ENCODE assay signal across 8 mouse cellular contexts in genomic region chr5:29196264-29196658, GRCm38 (mm10). TPM values are rescaled to one million over a fixed set of nuclear protein-coding genes. Genes with fewer than 3 reads are reported as not detected.
A peak's percentile ranks its signal among the peaks of the same experiment; 100 is the strongest.
DNase-seq lines count a peak whose midpoint lies in the region; ATAC-seq lines count a peak whose summit lies in the region.

No protein-coding gene starts in this region.

- peak overlapping the region; percentile 65 for H3K4me3 ChIP-seq in kidney, embryonic 16.5 days (ENCODE audit: low read length)
- peak overlapping the region; percentile 60 for H3K4me3 ChIP-seq in embryonic facial prominence, embryonic 13.5 days
- H3K4me3 ChIP-seq in hindbrain, embryonic 15.5 days, result peak overlapping the region; percentile 71
- peak overlapping the region; percentile 44 for H3K4me3 ChIP-seq in midbrain, embryonic 16.5 days (ENCODE audit: low read depth, low read length)

- H3K4me2 ChIP-seq in kidney, embryonic 16.5 days (replicated peaks; ENCODE audit: low read depth, low read length), result peak overlapping the region; percentile 51
- H3K4me2 ChIP-seq in embryonic facial prominence, embryonic 13.5 days, result peak overlapping the region; percentile 73
- H3K4me2 ChIP-seq in hindbrain, embryonic 15.5 days, result peak overlapping the region; percentile 62
- H3K4me2 ChIP-seq in midbrain, embryonic 16.5 days (ENCODE audit: low read length), result peak overlapping the region; percentile 69

- no peaks in the 10 kb centered on the region for H3K9me3 ChIP-seq in kidney, embryonic 16.5 days (ENCODE audit: low read length)
- no peaks in the 10 kb centered on the region for H3K9me3 ChIP-seq in embryonic facial prominence, embryonic 13.5 days
- no peaks in the 10 kb centered on the region for H3K9me3 ChIP-seq in hindbrain, embryonic 15.5 days
- H3K9me3 ChIP-seq in midbrain, embryonic 16.5 days (replicated peaks; ENCODE audit: control insufficient read depth, low read length, poor library complexity, severe bottlenecking), result no peaks in the 10 kb centered on the region

- peak overlapping the region; percentile 67 for H3K9ac ChIP-seq in kidney, embryonic 16.5 days (replicated peaks; ENCODE audit: low read length)
- peak overlapping the region; percentile 85 for H3K9ac ChIP-seq in embryonic facial prominence, embryonic 13.5 days
- peak overlapping the region; percentile 45 for H3K9ac ChIP-seq in hindbrain, embryonic 15.5 days
- peak overlapping the region; percentile 67 for H3K9ac ChIP-seq in midbrain, embryonic 16.5 days (ENCODE audit: low read depth, low read length)

- H3K27me3 ChIP-seq in kidney, embryonic 16.5 days (ENCODE audit: insufficient read depth, low read length), result no peaks in the 10 kb centered on the region
- H3K27me3 ChIP-seq in embryonic facial prominence, embryonic 13.5 days, result no peaks in the 10 kb centered on the region
- no peaks in the 10 kb centered on the region for H3K27me3 ChIP-seq in hindbrain, embryonic 15.5 days
- no peaks in the 10 kb centered on the region for H3K27me3 ChIP-seq in midbrain, embryonic 16.5 days (ENCODE audit: control insufficient read depth, insufficient read depth, low read depth, low read length)

- intact Hi-C loops in left cerebral cortex, postnatal 4 days (cut with DNase I), result loop anchor here (10.0 kb wide), 1 partner anchor 731 kb away; the partner anchor contains the start of gene Shh

- WGBS in kidney, embryonic 16.5 days, result 9% methylated on average over 12 of the region's 12 CpGs
- 8% methylated on average over 12 of the region's 12 CpGs for WGBS in embryonic facial prominence, embryonic 13.5 days
- 9% methylated on average over 12 of the region's 12 CpGs for WGBS in hindbrain, embryonic 15.5 days
- 6% methylated on average over 12 of the region's 12 CpGs for WGBS in midbrain, embryonic 16.5 days

- no peaks in the 10 kb centered on the region for H3K4me1 ChIP-seq in kidney, embryonic 16.5 days (ENCODE audit: insufficient read depth, low read length)
- 0 out of 2 replicates have a peak, but pooled peaks cover 10% of the 10 kb centered on the region for H3K4me1 ChIP-seq in embryonic facial prominence, embryonic 13.5 days
- H3K4me1 ChIP-seq in hindbrain, embryonic 15.5 days (replicated peaks), result peaks cover 14% of the 10 kb centered on the region
- peaks cover 6% of the 10 kb centered on the region for H3K4me1 ChIP-seq in midbrain, embryonic 16.5 days (ENCODE audit: control insufficient read depth, insufficient read depth, low read length)

- 0 out of 2 replicates have a peak, but pooled peaks have one; percentile 1 for ATAC-seq in kidney, embryonic 16.5 days (ENCODE audit: low FRiP score, low TSS enrichment)
- no peak for ATAC-seq in embryonic facial prominence, embryonic 13.5 days (ENCODE audit: insufficient number of reproducible peaks, insufficient read depth, low FRiP score, low TSS enrichment, low read depth)
- ATAC-seq in hindbrain, embryonic 15.5 days (ENCODE audit: low FRiP score, low read depth), result peak; percentile 59
- peak; percentile 65 for ATAC-seq in midbrain, embryonic 16.5 days
- ATAC-seq in CD4-positive, CD25-positive, alpha-beta regulatory T cell, adult 4 months, result no peak

- H3K27ac ChIP-seq in kidney, embryonic 16.5 days (ENCODE audit: low read length), result no peak overlapping the region
- H3K27ac ChIP-seq in embryonic facial prominence, embryonic 13.5 days, result 0 out of 2 replicates have a peak overlapping the region, but pooled peaks have one; percentile 36
- peak overlapping the region; percentile 76 for H3K27ac ChIP-seq in hindbrain, embryonic 15.5 days (replicated peaks)
- peak overlapping the region; percentile 69 for H3K27ac ChIP-seq in midbrain, embryonic 16.5 days (ENCODE audit: low read length)

- no peaks in the 10 kb centered on the region for H3K36me3 ChIP-seq in kidney, embryonic 16.5 days (ENCODE audit: insufficient read depth, low read length)
- H3K36me3 ChIP-seq in embryonic facial prominence, embryonic 13.5 days, result no peaks in the 10 kb centered on the region
- no peaks in the 10 kb centered on the region for H3K36me3 ChIP-seq in hindbrain, embryonic 15.5 days
- H3K36me3 ChIP-seq in midbrain, embryonic 16.5 days (ENCODE audit: control insufficient read depth, insufficient read depth, low read length), result no peaks in the 10 kb centered on the region

- DNase-seq in kidney, adult 11 months, result no peak
- DNase-seq in left cerebral cortex, postnatal 4 days, result no peak
- DNase-seq in testis, postnatal 14 days (ENCODE audit: low spot score), result no peak

RNA-seq across cellular contexts. Expression of gene Rnf32, which starts 0.5 kb away (rescaled TPM):
- polyA plus RNA-seq in kidney, embryonic 16.5 days (2015; fragmentation: Nextera tagmentation; extraction: Ambion mirVana), result 1.8 and 2.8 TPM in 2 replicates
- polyA plus RNA-seq in embryonic facial prominence, embryonic 13.5 days (2015; fragmentation: Nextera tagmentation; extraction: Ambion mirVana), result 3.9 and 6.4 TPM in 2 replicates
- 15.6 and 18.8 TPM in 2 replicates for polyA plus RNA-seq in hindbrain, embryonic 15.5 days (2015; fragmentation: Nextera tagmentation; extraction: Ambion mirVana)
- 19.3 and 21.9 TPM in 2 replicates for polyA plus RNA-seq in midbrain, embryonic 16.5 days (2015; fragmentation: Nextera tagmentation; extraction: Ambion mirVana)
- 10 to 100 TPM; 20.7 to 21.2 TPM for total RNA-seq in left cerebral cortex, postnatal 4 days (2021)
- polyA plus RNA-seq in CD4-positive, CD25-positive, alpha-beta regulatory T cell, adult 4 months (2017; shearing (Covaris generic)), result under 1 TPM; 0.24 to 0.69 TPM

Comparison
In these comparisons a context has a peak if more than half of its experiments do, and no peak if none do; other contexts are left out.
1. ATAC-seq: peak in kidney, embryonic 16.5 days (single experiment), hindbrain, embryonic 15.5 days (single experiment) and midbrain, embryonic 16.5 days (single experiment); none in embryonic facial prominence, embryonic 13.5 days (single experiment) and CD4-positive, CD25-positive, alpha-beta regulatory T cell, adult 4 months (single experiment).
2. Peak in every context shown above with its lines, with median percentiles within 50 percentile points of each other: H3K4me2 ChIP-seq, H3K4me3 ChIP-seq and H3K9ac ChIP-seq.